Mouse (Mus musculus) liver, embryonic 15.5 days (tissue): ENCODE results near the gene Tspan5. TPM values are rescaled to one million over a fixed set of nuclear protein-coding genes. Genes with fewer than 3 reads are reported as not detected.

Experiments used
- ATAC-seq: fragments of 200-750 bp; cut with Nextera tagmentation; 2 replicates; pipeline ENCODE4 v1.8.0; 2017; ENCODE audit warnings: moderate number of reproducible peaks, mild to moderate bottlenecking, moderate library complexity; ENCODE audit not compliant: insufficient read depth
- H3K27ac ChIP-seq: fragments of 300-500 bp; sonication (generic); replicated peaks from 2 replicates; pipeline ENCODE4 v1.5.1; 2015; ENCODE audit warnings: mild to moderate bottlenecking, inconsistent platforms
- H3K27me3 ChIP-seq: fragments of 300-500 bp; sonication (generic); 2 replicates; pipeline ENCODE4 v1.6.1; 2015; ENCODE audit warnings: mild to moderate bottlenecking, inconsistent platforms
- H3K36me3 ChIP-seq: fragments of 300-500 bp; sonication (generic); replicated peaks from 2 replicates; pipeline ENCODE4 v1.6.1; 2015; ENCODE audit warnings: moderate library complexity, mild to moderate bottlenecking, inconsistent platforms
- H3K4me1 ChIP-seq: fragments of 300-500 bp; sonication (generic); replicated peaks from 2 replicates; pipeline ENCODE4 v1.6.1; 2015; ENCODE audit warnings: inconsistent platforms
- H3K4me2 ChIP-seq: fragments of 300-500 bp; sonication (generic); 2 replicates; pipeline ENCODE4 v1.6.1; 2015; ENCODE audit warnings: moderate library complexity, mild to moderate bottlenecking, inconsistent platforms
- H3K4me3 ChIP-seq: fragments of 300-500 bp; sonication (generic); replicated peaks from 2 replicates; pipeline ENCODE4 v1.5.1; 2015; ENCODE audit warnings: mild to moderate bottlenecking, inconsistent platforms
- H3K9ac ChIP-seq: fragments of 300-500 bp; sonication (generic); 2 replicates; pipeline ENCODE4 v1.6.1; 2015; ENCODE audit warnings: moderate library complexity, mild to moderate bottlenecking, inconsistent platforms
- H3K9me3 ChIP-seq: fragments of 300-500 bp; sonication (generic); replicated peaks from 2 replicates; pipeline ENCODE4 v1.6.1; 2016; ENCODE audit warnings: inconsistent platforms
- WGBS: fragments of 180-500 bp; shearing (Covaris S2); methylation state at CpG from one replicate; pipeline ENCODE4 v1.1.7; 2015; ENCODE audit warnings: mixed read lengths; ENCODE audit not compliant: insufficient replicate concordance; 5-methylcytosine and 5-hydroxymethylcytosine counted together
- polyA plus RNA-seq: library from polyadenylated mRNA; unstranded; fragments of >200 nt; fragmentation: Nextera tagmentation; extraction: Ambion mirVana; gene quantifications from 2 replicates; pipeline ENCODE4 v1.2.1, GENCODE M21; 2015

The Tspan5 gene
- polyA plus RNA-seq, 1 experiment from 2014 or later = 3.4 TPM

DNA sequence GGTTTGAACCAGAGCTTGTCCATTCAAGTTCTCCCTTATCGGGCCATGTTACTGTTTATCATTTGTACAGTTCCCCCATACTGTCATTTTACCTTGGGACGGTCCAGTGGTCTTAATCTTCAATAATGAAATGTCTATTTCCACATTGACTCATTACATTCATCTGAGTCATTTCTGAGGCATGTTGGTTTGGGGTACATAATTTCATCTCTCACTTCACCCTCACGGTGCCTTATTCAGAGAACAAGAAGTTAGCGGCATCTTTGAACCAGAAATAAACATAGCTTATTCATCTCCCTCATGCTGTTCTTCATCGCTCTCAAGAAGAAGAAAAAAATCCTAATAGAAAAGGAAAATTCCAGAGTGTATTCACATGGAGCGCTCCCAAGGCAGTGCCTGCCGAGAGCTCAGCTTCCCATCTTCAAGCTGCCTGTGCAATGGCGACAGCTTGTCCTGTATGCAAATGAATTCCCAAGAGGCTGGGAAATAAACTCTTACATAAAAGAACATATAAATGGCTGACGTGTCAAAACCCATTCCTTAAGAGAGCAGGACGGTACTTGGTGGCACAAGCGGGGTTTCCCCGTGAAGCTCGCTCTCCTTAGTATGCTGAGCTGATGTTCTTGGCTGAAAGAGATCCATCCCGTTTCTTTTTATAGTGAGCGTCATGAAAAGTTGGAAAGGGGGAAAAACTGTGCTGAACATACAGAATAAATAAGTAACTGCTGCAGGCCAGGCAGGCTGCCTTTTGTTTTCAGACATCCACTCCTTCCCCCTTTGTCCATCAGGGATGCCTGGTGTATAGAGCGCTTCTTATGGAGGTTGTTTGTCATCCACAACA lies 112.2 kb downstream of the Tspan5 start:
- Histone ChIP-seq H3K9ac (no peak overlapping the region), H3K4me2 (no peak overlapping the region), H3K9me3 (no peaks in the 10 kb centered on the region), H3K4me3 (no peak overlapping the region), H3K27me3 (no peaks in the 10 kb centered on the region), H3K36me3 (no peaks in the 10 kb centered on the region), H3K4me1 (no peaks in the 10 kb centered on the region), H3K27ac (no peak overlapping the region)
- ATAC-seq = no peak
- WGBS = 78% methylated on average over 16 of the region's 16 CpGs

- Histone ChIP-seq H3K27ac (no peak overlapping the region), H3K27me3 (no peaks in the 10 kb centered on the region), H3K9ac (no peak overlapping the region), H3K4me2 (no peak overlapping the region), H3K4me1 (no peaks in the 10 kb centered on the region), H3K4me3 (no peak overlapping the region), H3K9me3 (no peaks in the 10 kb centered on the region), H3K36me3 (no peaks in the 10 kb centered on the region)
- ATAC-seq = no peak
- 72% methylated on average over 5 of the region's 5 CpGs for WGBS
Measured at GRCm38 (mm10) chr3:138855387-138855786, 113.4 kb downstream of the Tspan5 start.

GRCm38 (mm10) chr3:138856946-138857345 lies 115.0 kb downstream of the Tspan5 start:
- Histone ChIP-seq H3K4me2 (no peak overlapping the region), H3K36me3 (no peaks in the 10 kb centered on the region), H3K27me3 (no peaks in the 10 kb centered on the region), H3K4me1 (no peaks in the 10 kb centered on the region), H3K4me3 (no peak overlapping the region), H3K9ac (no peak overlapping the region), H3K27ac (no peak overlapping the region), H3K9me3 (no peaks in the 10 kb centered on the region)
- ATAC-seq = no peak
- WGBS = 67% methylated on average over 4 of the region's 4 CpGs

DNA sequence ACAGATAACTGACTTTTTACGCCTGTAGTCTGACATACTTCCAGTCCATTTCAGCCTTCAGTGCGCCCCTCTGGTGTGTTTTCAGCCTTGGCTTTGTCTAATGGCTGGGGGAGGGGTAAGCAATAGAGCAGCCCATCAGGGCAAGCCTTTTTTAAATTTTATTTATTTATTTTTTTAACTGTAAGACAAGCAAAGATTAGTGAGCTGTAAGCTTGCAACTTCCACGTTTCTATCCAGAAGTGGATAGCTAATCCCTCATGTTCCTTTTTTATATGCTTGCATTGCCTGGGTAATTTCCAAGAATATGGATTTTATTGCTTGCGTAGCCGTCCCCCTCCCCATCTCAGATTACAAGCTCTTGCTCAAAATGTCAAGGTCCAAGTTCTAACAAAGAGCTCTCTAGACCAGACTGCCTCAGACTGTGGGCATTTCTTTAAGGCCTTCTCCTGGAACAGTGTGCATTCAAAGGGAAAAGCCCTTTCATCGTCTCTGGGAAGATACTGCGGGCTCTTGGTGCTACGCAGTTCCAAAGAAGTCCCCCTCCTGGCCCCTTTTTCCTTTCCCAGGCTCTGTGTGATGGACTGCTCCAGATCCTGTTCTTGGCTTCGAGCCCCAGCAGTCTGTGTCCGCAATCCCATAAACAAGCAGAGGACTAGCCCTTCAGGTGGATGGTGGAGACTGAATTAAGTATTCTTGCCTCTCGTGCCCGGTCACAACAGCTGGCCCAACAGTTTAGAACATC lies 116.0 kb downstream of the Tspan5 start:
- 63% methylated on average over 12 of the region's 12 CpGs for whole genome bisulfite sequencing
- Histone ChIP-seq H3K36me3 (no peaks in the 10 kb centered on the region), H3K4me3 (no peak overlapping the region), H3K9me3 (no peaks in the 10 kb centered on the region), H3K27me3 (no peaks in the 10 kb centered on the region), H3K4me1 (no peaks in the 10 kb centered on the region), H3K4me2 (no peak overlapping the region), H3K27ac (no peak overlapping the region), H3K9ac (no peak overlapping the region)
- ATAC-seq = no peak

- WGBS = 71% methylated on average over 6 of the region's 6 CpGs
- no peak overlapping the region for H3K4me2 ChIP-seq
- H3K9me3 ChIP-seq = no peaks in the 10 kb centered on the region
- H3K27me3 ChIP-seq = no peaks in the 10 kb centered on the region
- no peak for ATAC-seq
- no peak overlapping the region for H3K9ac ChIP-seq
- H3K4me1 ChIP-seq = no peaks in the 10 kb centered on the region
- H3K4me3 ChIP-seq = no peak overlapping the region
- no peaks in the 10 kb centered on the region for H3K36me3 ChIP-seq
- no peak overlapping the region for H3K27ac ChIP-seq
Measured at GRCm38 (mm10) chr3:138858649-138859048, 116.7 kb downstream of the Tspan5 start.

DNA sequence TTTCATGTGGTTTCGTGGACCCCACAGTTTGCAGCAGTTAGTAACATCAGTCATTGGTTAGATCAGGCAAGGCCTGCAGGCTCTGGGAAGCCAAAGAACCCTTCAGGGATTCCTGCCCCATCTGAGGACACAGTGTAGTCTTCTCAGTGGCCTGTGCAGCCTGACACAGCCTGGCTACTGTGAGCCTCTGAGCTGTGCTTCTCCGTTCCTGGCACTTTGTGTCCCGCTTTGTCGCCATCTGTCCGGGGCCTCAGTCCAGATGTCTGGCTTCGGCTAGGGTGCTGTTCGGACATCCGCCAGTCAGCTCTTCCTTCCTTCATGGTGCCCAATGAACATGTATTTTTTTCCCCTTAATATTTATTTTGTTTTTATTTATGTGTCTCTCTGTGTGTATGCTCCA lies 117.2 kb downstream of the Tspan5 start:
- Histone ChIP-seq H3K4me1 (no peaks in the 10 kb centered on the region), H3K36me3 (no peaks in the 10 kb centered on the region)
- WGBS = 76% methylated on average over 8 of the region's 8 CpGs

GRCm38 (mm10) chr3:138859666-138860065 lies 117.7 kb downstream of the Tspan5 start:
- H3K9me3 ChIP-seq = no peaks in the 10 kb centered on the region
- no peak for ATAC-seq
- H3K4me2 ChIP-seq = no peak overlapping the region
- H3K27me3 ChIP-seq = no peaks in the 10 kb centered on the region
- WGBS = 62% methylated on average over 8 of the region's 8 CpGs
- no peak overlapping the region for H3K27ac ChIP-seq
- H3K36me3 ChIP-seq = no peaks in the 10 kb centered on the region
- no peak overlapping the region for H3K4me3 ChIP-seq
- H3K9ac ChIP-seq = no peak overlapping the region
- H3K4me1 ChIP-seq = no peaks in the 10 kb centered on the region

More for the DNA sequence above, 117.2 kb downstream of the Tspan5 start:
- no peaks in the 10 kb centered on the region for H3K27me3 ChIP-seq
- H3K27ac ChIP-seq = no peak overlapping the region
- no peaks in the 10 kb centered on the region for H3K9me3 ChIP-seq
- no peak overlapping the region for H3K9ac ChIP-seq
- H3K4me3 ChIP-seq = no peak overlapping the region
- no peak overlapping the region for H3K4me2 ChIP-seq
- no peak for ATAC-seq

DNA sequence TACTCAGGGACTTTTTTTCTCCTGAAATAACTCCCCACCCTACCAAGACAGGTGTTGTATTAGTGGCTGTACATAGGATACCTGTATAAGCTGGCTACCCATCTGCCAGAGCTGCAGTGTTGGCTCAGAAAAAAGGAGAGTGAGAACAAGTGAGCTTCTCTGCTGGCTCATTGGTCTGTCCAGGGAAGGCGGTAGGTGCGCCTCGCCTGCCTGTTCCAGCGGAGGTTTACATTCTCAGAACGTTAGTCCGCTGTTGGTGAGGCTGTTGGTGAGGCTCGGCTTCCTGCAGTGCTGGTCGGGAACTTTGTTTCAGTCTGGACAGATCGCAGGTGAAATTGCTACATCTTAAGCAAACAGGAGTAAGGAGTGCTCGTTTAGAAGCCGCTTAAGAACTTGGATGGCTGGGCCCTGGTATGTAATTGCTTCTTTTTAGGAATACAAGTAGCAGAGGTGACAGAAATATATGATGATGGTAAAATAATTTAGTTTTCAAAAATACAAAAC lies 118.3 kb downstream of the Tspan5 start:
- 64% methylated on average over 11 of the region's 11 CpGs for WGBS

GRCm38 (mm10) chr3:138861032-138861431 lies 119.0 kb downstream of the Tspan5 start:
- WGBS = 60% methylated on average over 9 of the region's 9 CpGs
- ATAC-seq = no peak
- H3K4me3 ChIP-seq = no peak overlapping the region

More for the DNA sequence above, 118.3 kb downstream of the Tspan5 start:
- no peaks in the 10 kb centered on the region for H3K36me3 ChIP-seq
- no peak for ATAC-seq
- H3K4me3 ChIP-seq = no peak overlapping the region
- no peak overlapping the region for H3K27ac ChIP-seq
- H3K4me1 ChIP-seq = no peaks in the 10 kb centered on the region
- no peak overlapping the region for H3K4me2 ChIP-seq
- no peaks in the 10 kb centered on the region for H3K9me3 ChIP-seq
- H3K27me3 ChIP-seq = no peaks in the 10 kb centered on the region
- H3K9ac ChIP-seq = no peak overlapping the region

DNA sequence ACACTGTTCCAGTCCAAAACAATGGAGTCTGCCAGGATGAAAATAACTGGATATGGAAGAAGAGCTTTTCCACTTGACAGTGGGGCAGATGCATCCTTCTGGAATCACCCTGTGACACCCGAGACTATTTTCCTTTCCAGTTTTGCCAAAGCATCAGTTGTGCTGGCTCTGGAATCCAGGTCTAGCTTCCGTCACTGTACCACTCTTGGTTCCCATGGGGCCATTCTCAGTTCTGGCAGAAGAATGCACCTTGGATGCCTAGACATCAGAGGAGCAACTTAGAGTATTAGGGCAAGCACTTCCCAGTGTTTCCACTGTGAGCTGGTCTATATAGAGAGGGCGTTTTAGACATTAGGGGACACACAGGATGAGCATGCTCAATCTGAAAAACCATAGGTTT lies 119.6 kb downstream of the Tspan5 start:
- 61% methylated on average over 3 of the region's 3 CpGs for WGBS

More at GRCm38 (mm10) chr3:138861032-138861431, 119.0 kb downstream of the Tspan5 start:
- Histone ChIP-seq H3K27me3 (no peaks in the 10 kb centered on the region), H3K9me3 (no peaks in the 10 kb centered on the region), H3K9ac (no peak overlapping the region), H3K4me1 (no peaks in the 10 kb centered on the region), H3K27ac (no peak overlapping the region), H3K4me2 (no peak overlapping the region), H3K36me3 (no peaks in the 10 kb centered on the region)

GRCm38 (mm10) chr3:138864166-138864648 lies 122.2 kb downstream of the Tspan5 start:
- H3K4me2 ChIP-seq = no peak overlapping the region
- 67% methylated on average over 12 of the region's 12 CpGs for WGBS
- H3K4me1 ChIP-seq = no peaks in the 10 kb centered on the region
- H3K36me3 ChIP-seq = no peaks in the 10 kb centered on the region
- H3K9me3 ChIP-seq = no peaks in the 10 kb centered on the region
- no peak overlapping the region for H3K27ac ChIP-seq
- no peak overlapping the region for H3K4me3 ChIP-seq
- ATAC-seq = no peak
- H3K9ac ChIP-seq = no peak overlapping the region
- H3K27me3 ChIP-seq = no peaks in the 10 kb centered on the region

More for the DNA sequence above, 119.6 kb downstream of the Tspan5 start:
- H3K27me3 ChIP-seq = no peaks in the 10 kb centered on the region
- no peak overlapping the region for H3K4me2 ChIP-seq
- no peaks in the 10 kb centered on the region for H3K36me3 ChIP-seq
- H3K4me1 ChIP-seq = no peaks in the 10 kb centered on the region
- H3K9ac ChIP-seq = no peak overlapping the region
- no peak overlapping the region for H3K4me3 ChIP-seq
- ATAC-seq = no peak
- H3K9me3 ChIP-seq = no peaks in the 10 kb centered on the region
- no peak overlapping the region for H3K27ac ChIP-seq
